Mouse (Mus musculus): Measurements from ENCODE around the gene Wdr31. TPM values are rescaled to one million over a fixed set of nuclear protein-coding genes. Genes with fewer than 3 reads are reported as not detected.
A peak's percentile ranks its signal among the peaks of the same experiment; 100 is the strongest.

Wdr31 gene
- 9.4 and 13.1 TPM in 2 replicates for total RNA-seq (2014; rRNA removed)
- polyA plus RNA-seq (2015; fragmentation: Nextera tagmentation; extraction: Ambion mirVana): 25.1 and 25.9 TPM in 2 replicates

- Histone ChIP-seq H3K4me3 (ENCODE audit: low read depth, low read length) (peak within 1 kb of the TSS; percentile 63), H3K4me2 (ENCODE audit: low read depth, low read length, poor library complexity, severe bottlenecking) (peak within 1 kb of the TSS; percentile 58), H3K9me3 (ENCODE audit: low read length) (no peaks in the 10 kb centered on the region), H3K9ac (replicated peaks; ENCODE audit: low read length, poor library complexity, severe bottlenecking) (peak within 1 kb of the TSS; percentile 69), H3K27ac (ENCODE audit: low read depth, low read length) (peak within 1 kb of the TSS; percentile 77), H3K4me1 (ENCODE audit: insufficient read depth, low read length) (no peaks in the 10 kb centered on the region), H3K27me3 (ENCODE audit: insufficient read depth, low read length) (no peaks in the 10 kb centered on the region), H3K36me3 (ENCODE audit: insufficient read depth, low read length) (no peaks in the 10 kb centered on the region; the same call in 1 of the 2 replicates)
- ATAC-seq (ENCODE audit: low FRiP score): peak; percentile 94
- peak; percentile 83 for DNase-seq (ENCODE audit: low spot score)
- WGBS: 1% methylated on average over 30 of the region's 30 CpGs
- no peak for TF ChIP-seq CTCF (IDR thresholded peaks at IDR 0.05)
These were observed at the start of gene Wdr31 for GRCm38 (mm10) chr4:62470598-62471051. Gene Wdr31, minus strand, starts transcription at chr4:62470896.

GRCm38 (mm10) chr4:62519849-62520233 lies 49.1 kb upstream of the Wdr31 start, which contains the start of gene Alad:
Gene Alad, minus strand, starts transcription at chr4:62519918.
- no peaks in the 10 kb centered on the region for H3K9me3 ChIP-seq (ENCODE audit: low read length)
- peak within 1 kb of the TSS; percentile 66 for H3K4me2 ChIP-seq (ENCODE audit: low read depth, low read length, poor library complexity, severe bottlenecking)
- peak; percentile 66 for ATAC-seq (ENCODE audit: low FRiP score)
- peaks cover 11% of the 10 kb centered on the region for H3K4me1 ChIP-seq (ENCODE audit: insufficient read depth, low read length)
- H3K27me3 ChIP-seq (ENCODE audit: insufficient read depth, low read length): no peaks in the 10 kb centered on the region
- no peaks in the 10 kb centered on the region for H3K36me3 ChIP-seq (ENCODE audit: insufficient read depth, low read length)
- H3K4me3 ChIP-seq (ENCODE audit: low read depth, low read length): peak within 1 kb of the TSS; percentile 81
- TF ChIP-seq CTCF (IDR thresholded peaks at IDR 0.05): no peak
- peak; percentile 84 for DNase-seq (ENCODE audit: low spot score)
- under 1% methylated on average over 36 of the region's 37 CpGs for WGBS
- peak within 1 kb of the TSS; percentile 72 for H3K9ac ChIP-seq (replicated peaks; ENCODE audit: low read length, poor library complexity, severe bottlenecking)
- peak within 1 kb of the TSS; percentile 74 for H3K27ac ChIP-seq (ENCODE audit: low read depth, low read length)

GRCm38 (mm10) chr4:62519122-62519848 lies 48.6 kb upstream of the Wdr31 start:
- H3K4me2 ChIP-seq (ENCODE audit: low read depth, low read length, poor library complexity, severe bottlenecking): peak overlapping the region; percentile 66
- peak; percentile 78 for ATAC-seq (ENCODE audit: low FRiP score)
- 1% methylated on average over 26 of the region's 26 CpGs for WGBS
- DNase-seq (ENCODE audit: low spot score): no peak
- no peak for TF ChIP-seq CTCF (IDR thresholded peaks at IDR 0.05)
- peak overlapping the region; percentile 74 for H3K27ac ChIP-seq (ENCODE audit: low read depth, low read length)
- H3K27me3 ChIP-seq (ENCODE audit: insufficient read depth, low read length): no peaks in the 10 kb centered on the region
- H3K36me3 ChIP-seq (ENCODE audit: insufficient read depth, low read length): no peaks in the 10 kb centered on the region
- peaks cover 11% of the 10 kb centered on the region for H3K4me1 ChIP-seq (ENCODE audit: insufficient read depth, low read length)
- peak overlapping the region; percentile 72 for H3K9ac ChIP-seq (replicated peaks; ENCODE audit: low read length, poor library complexity, severe bottlenecking)
- peak overlapping the region; percentile 81 for H3K4me3 ChIP-seq (ENCODE audit: low read depth, low read length)
- no peaks in the 10 kb centered on the region for H3K9me3 ChIP-seq (ENCODE audit: low read length)

DNA sequence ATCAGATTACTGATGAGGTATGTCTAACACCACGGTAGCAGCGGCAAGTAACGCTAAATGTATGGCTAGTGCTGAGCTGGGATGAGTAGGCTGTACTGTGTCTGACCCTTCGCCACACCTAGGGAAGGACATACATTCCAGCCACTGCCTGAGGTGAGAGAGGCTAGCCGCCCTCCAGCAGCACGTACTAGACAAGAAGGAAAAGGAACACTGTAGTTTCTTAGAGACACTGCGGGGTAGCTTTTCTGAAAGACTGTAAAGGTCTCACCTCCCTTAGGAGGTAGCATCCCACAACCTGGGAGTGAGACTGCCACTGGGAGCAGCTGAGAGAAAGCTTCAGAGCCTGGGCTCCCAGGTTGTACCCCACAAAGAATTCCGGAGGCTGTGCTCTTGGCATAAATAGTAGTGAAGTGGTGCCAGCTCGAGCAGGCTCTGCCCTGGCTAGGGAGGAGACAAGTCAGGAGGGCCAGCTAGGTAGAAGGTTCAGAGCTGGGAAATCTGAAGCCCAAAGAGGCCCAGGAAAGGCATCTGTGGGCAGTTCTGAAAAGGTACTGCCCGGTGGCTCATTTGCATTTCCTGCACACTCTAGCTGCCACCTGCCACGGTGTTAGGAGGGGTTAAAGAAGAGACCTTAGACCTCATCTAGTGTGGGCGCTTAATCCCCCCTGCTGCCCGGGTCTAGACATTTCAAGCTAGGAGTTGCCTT lies 47.9 kb upstream of the Wdr31 start:
- Histone ChIP-seq H3K4me1 (ENCODE audit: insufficient read depth, low read length) (peaks cover 11% of the 10 kb centered on the region), H3K36me3 (ENCODE audit: insufficient read depth, low read length) (no peaks in the 10 kb centered on the region), H3K27me3 (ENCODE audit: insufficient read depth, low read length) (no peaks in the 10 kb centered on the region), H3K4me2 (ENCODE audit: low read depth, low read length, poor library complexity, severe bottlenecking) (peak overlapping the region; percentile 66), H3K9me3 (ENCODE audit: low read length) (no peaks in the 10 kb centered on the region), H3K4me3 (ENCODE audit: low read depth, low read length) (peak overlapping the region; percentile 81), H3K9ac (replicated peaks; ENCODE audit: low read length, poor library complexity, severe bottlenecking) (peak overlapping the region; percentile 72), H3K27ac (ENCODE audit: low read depth, low read length) (no peak overlapping the region)
- no peak for TF ChIP-seq CTCF (IDR thresholded peaks at IDR 0.05)
- DNase-seq (ENCODE audit: low spot score) (no peak), ATAC-seq (ENCODE audit: low FRiP score) (no peak)
- 52% methylated on average over 13 of the region's 13 CpGs for WGBS

DNA sequence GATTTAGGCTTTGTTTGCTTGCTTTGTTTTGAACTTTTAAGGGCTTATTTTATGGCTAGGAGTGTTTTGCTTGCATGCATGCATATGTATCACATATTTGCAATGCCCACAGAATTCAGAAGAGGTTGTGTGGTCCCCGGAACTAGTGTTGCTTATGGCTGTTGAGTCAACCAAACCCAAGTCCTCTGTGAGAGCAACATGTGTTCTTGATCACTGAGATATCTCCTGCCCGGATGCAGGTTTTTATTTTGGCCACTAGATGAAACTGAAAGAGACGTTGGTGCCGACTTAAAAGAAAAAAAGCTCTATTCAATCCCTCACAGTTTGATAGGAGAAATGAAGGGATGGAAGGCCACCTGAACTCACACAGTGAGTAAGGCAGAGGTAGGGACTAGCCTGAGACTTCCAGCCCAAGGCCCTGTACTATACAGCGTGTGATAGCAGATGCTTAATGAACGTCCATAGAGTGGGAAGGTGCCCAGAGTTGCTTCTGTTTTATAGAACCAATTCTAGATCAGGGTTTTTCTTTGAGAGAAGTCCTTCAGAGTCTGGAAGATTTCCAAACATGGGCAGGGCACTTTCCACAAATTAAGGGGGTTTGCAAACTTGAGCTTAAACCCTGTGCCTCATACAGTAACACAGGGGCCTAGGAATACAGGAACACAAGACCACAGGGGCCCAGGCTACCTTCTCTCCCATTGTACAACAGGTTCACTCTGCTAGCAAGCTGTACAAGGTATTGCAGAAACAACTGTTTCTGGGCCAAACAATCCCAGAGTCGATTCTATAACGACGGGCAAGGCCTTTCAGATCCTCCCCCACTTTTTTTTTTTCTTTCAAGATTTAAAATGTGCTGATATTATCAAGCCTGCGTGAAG lies 47.1 kb upstream of the Wdr31 start:
- no peak for ATAC-seq (ENCODE audit: low FRiP score)
- H3K27me3 ChIP-seq (ENCODE audit: insufficient read depth, low read length): no peaks in the 10 kb centered on the region
- H3K9me3 ChIP-seq (ENCODE audit: low read length): no peaks in the 10 kb centered on the region
- TF ChIP-seq CTCF (IDR thresholded peaks at IDR 0.05): no peak
- no peak overlapping the region for H3K4me3 ChIP-seq (ENCODE audit: low read depth, low read length)
- peak overlapping the region; percentile 66; the same call in 1 of the 2 replicates for H3K4me2 ChIP-seq (ENCODE audit: low read depth, low read length, poor library complexity, severe bottlenecking)
- no peak overlapping the region for H3K27ac ChIP-seq (ENCODE audit: low read depth, low read length)
- peaks cover 3% of the 10 kb centered on the region; the same call in 1 of the 2 replicates for H3K36me3 ChIP-seq (ENCODE audit: insufficient read depth, low read length)
- DNase-seq (ENCODE audit: low spot score): no peak
- H3K4me1 ChIP-seq (ENCODE audit: insufficient read depth, low read length): peaks cover 11% of the 10 kb centered on the region
- H3K9ac ChIP-seq (replicated peaks; ENCODE audit: low read length, poor library complexity, severe bottlenecking): peak overlapping the region; percentile 72
- 81% methylated on average over 10 of the region's 10 CpGs for WGBS
